Mouse (Mus musculus): ENCODE results near the gene Vasn. TPM values are rescaled to one million over a fixed set of nuclear protein-coding genes. Genes with fewer than 3 reads are reported as not detected.

Vasn gene
- polyA plus RNA-seq, 1 experiment: 9.9 TPM

DNA sequence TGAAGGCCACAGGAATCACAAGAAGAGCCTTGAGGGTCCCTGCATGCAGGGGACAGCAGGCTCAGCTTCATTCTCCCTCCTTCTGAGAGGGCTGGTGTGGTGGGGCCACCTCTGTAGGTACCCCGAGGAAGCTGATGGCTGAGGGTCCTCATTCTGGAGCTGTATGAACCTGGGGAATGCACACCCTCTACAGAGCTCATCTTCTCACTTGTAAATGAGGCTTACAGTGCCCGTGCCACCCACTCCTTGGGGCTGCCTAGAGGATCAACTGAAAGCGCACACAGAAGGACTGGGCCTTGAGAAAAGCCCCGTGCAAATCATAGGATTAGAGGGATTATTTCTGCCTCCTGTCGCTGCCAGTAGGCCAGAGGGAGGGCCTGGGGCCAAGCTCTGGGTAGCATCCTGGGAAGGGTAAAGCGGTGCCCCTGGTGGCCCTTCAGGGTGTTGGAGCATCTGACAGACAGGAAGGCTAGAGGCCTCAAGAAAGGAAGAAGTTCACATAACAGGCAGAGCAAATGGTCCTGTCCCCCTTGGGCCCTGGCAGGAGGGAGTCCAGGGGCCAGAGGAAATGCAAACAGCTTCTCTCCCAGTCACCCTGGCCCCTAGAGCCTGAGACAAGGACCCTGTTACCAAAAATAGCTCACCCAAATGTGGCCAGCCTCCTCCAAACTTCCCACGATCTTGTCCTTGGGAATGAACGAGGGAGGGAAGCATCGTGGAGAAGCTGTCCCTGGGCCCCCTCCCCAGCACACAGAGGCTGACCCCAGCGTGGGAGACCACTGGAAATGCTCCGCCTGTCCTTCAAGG, 16.2 kb downstream of the Vasn start:
- TF ChIP-seq CTCF (IDR thresholded peaks at IDR 0.05; ENCODE audit: borderline replicate concordance, extremely low read depth, insufficient read depth, insufficient read length) (peak; percentile 23; the same call in 1 of the 2 replicates), POLR2A (IDR thresholded peaks at IDR 0.05; ENCODE audit: borderline replicate concordance, extremely low read depth, insufficient read depth, insufficient read length, poor library complexity, severe bottlenecking) (no peak)
- peak; percentile 62 for DNase-seq (ENCODE audit: low read depth)

DNA sequence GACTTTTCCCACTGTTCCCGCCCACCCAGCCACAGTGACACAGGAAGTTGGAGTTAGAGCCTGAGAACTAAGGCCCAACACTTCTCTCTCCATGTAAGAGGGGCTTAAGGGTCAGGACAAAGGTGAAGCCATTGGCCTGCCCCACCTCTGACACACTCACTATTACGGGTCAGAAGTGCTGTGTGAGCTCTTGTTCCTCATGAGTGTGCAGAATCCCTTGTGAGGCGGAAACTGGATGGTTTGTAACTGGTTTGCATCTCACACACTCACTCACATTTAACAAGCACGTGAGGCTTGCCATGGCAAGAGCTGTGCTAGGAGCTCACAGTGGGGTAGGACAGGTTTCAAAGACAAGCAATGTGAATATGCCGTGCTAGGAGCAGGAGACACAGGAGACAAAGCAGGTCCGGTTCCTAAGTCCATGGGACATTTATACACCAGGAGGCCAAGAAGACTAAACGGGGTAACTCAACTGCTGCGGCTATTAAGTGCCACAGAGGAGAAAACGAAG, 16.9 kb downstream of the Vasn start:
- TF ChIP-seq CTCF (IDR thresholded peaks at IDR 0.05; ENCODE audit: borderline replicate concordance, extremely low read depth, insufficient read depth, insufficient read length): no peak
- no peak for TF ChIP-seq POLR2A (IDR thresholded peaks at IDR 0.05; ENCODE audit: borderline replicate concordance, extremely low read depth, insufficient read depth, insufficient read length, poor library complexity, severe bottlenecking)
- no peak for DNase-seq (ENCODE audit: low read depth)

DNA sequence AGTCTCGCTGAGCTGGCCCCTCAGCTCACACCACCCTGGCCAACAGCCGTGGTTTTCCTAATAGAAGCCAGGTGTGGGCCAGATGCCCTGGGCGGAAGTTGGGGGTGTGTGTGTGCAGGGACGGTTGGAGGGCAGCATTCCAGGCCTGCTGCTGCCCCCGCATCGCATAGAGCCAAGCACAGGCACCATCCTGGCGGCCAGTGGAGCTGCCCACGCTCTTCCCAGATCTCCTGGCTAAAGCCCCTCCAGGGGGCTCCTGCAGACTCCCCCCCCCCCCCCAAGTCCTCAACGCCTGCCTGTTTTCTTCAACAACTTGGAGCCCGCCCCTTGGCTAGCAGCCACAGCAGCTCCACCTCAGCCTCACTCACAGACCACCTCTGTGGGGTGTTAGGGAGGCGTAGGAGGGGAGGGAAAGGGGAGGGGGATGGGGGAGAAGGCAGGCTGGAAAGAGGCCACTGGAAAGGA, 19.1 kb downstream of the Vasn start:
- peak; percentile 84 for DNase-seq (ENCODE audit: low read depth)
- TF ChIP-seq POLR2A (IDR thresholded peaks at IDR 0.05; ENCODE audit: borderline replicate concordance, extremely low read depth, insufficient read depth, insufficient read length, poor library complexity, severe bottlenecking): no peak
- TF ChIP-seq CTCF (IDR thresholded peaks at IDR 0.05; ENCODE audit: borderline replicate concordance, extremely low read depth, insufficient read depth, insufficient read length): no peak

DNA sequence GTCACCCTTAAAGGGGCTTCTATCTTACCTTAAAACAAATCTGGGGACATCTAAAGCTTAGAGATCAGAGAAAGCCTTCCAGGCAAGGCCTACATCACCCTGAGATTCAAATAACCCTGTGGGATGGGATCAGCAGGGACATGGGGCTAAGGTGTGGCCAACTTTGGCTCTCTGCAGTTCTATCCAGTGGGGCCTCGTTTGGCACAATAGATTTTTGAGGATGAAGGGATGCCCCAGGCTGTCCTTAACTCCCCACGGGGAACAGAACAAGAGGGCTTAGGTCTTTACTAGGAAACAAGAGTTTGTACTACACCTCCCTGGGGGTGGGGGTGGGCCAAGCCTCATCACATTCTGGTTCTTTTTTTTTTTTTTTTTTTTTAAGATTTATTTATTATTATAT, 19.6 kb downstream of the Vasn start:
- no peak for DNase-seq (ENCODE audit: low read depth)
- TF ChIP-seq CTCF (IDR thresholded peaks at IDR 0.05; ENCODE audit: borderline replicate concordance, extremely low read depth, insufficient read depth, insufficient read length) (no peak), POLR2A (IDR thresholded peaks at IDR 0.05; ENCODE audit: borderline replicate concordance, extremely low read depth, insufficient read depth, insufficient read length, poor library complexity, severe bottlenecking) (no peak)

DNA sequence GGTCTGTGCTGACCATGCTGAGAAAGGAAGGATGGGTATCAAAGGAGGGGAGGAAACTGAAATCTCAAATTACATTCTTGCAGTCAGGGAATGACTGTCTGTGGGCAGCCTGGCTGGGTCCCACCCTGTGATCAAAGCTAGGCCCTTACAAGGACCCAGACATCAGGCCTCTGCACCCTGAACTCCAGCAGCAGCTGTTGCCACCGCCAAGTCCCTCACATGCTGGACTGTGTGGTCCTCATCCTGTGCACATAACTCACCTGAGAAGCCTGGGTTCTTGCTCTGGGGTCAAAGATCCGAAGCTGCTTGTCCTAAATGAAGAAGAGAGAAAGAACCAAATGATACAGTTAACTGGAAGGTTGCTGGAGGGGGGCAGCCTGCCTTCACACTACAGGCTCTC, 21.9 kb downstream of the Vasn start:
- no peak for TF ChIP-seq CTCF (IDR thresholded peaks at IDR 0.05; ENCODE audit: borderline replicate concordance, extremely low read depth, insufficient read depth, insufficient read length)
- no peak for TF ChIP-seq POLR2A (IDR thresholded peaks at IDR 0.05; ENCODE audit: borderline replicate concordance, extremely low read depth, insufficient read depth, insufficient read length, poor library complexity, severe bottlenecking)
- DNase-seq (ENCODE audit: low read depth): no peak

DNA sequence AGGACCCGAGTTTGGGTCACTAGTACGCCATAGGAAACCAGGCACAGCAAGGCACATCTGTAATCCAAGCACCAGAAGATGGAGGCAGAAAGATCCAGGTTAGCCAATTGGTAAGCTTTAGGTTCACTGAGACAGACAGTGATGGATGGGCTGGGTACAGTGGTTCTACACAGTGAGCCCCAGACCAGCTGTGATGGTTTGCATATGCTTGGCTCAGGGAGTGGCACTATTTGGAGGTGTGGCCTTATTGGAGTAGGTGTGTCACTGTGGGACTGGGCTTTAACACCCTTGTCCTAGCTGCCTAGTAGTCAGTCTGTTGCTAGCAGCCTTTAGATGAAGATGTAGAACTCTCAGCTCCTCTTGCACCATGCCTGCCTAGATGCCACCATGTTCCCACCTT, 24.1 kb downstream of the Vasn start:
- TF ChIP-seq CTCF (IDR thresholded peaks at IDR 0.05; ENCODE audit: borderline replicate concordance, extremely low read depth, insufficient read depth, insufficient read length) (no peak), POLR2A (IDR thresholded peaks at IDR 0.05; ENCODE audit: borderline replicate concordance, extremely low read depth, insufficient read depth, insufficient read length, poor library complexity, severe bottlenecking) (no peak)
- DNase-seq (ENCODE audit: low read depth): no peak

DNA sequence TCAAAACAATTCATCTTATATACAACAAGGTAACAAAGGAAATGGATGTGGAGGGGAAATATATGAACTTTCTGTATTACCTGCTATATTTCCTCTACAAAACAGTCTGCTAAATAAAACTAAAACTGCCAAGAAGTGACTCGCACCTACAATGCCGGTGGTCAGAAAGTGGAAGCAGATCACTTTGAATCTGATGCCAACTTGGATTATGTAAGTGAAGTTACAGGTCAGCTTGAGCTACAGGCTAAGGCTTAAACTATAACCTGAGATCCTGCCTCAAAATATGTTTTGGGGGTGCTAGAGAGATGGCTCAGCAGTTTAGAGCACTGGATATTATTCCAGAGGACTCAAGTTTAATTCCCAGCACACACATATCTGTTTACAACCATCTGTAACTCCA, 26.0 kb downstream of the Vasn start:
- TF ChIP-seq CTCF (IDR thresholded peaks at IDR 0.05; ENCODE audit: borderline replicate concordance, extremely low read depth, insufficient read depth, insufficient read length) (no peak), POLR2A (IDR thresholded peaks at IDR 0.05; ENCODE audit: borderline replicate concordance, extremely low read depth, insufficient read depth, insufficient read length, poor library complexity, severe bottlenecking) (no peak)
- DNase-seq (ENCODE audit: low read depth): no peak

DNA sequence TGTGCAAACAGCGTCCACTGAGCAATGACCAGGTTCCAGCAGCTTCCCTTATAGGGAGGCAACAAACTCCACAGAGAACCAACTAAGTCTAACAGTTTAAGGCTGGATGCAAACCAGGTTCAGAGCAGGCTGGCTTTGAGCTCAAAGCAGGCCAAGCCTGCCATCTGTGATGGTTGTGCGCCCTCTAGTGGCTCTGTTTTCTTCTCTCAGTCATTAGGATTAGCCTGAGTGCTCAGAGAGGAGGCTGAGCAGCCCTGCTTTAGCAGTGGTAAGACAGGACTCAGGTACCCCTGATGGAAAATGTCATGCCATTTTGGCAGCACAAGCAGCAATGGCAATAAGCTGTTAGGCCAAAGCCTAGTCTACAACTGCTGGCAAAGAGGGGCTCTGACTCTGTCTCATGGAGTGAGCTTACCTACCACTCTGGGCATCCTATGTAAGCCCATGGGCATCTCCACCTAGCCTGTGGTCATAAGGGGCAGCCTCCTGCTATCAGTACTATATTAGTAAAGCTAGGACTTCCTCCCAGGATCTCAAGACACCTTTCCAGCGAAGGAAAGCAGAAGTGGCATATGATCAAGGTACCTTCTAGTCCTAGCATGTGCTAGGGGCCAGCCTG, 27.6 kb downstream of the Vasn start:
- peak; percentile 92 for DNase-seq (ENCODE audit: low read depth)
- TF ChIP-seq CTCF (IDR thresholded peaks at IDR 0.05; ENCODE audit: borderline replicate concordance, extremely low read depth, insufficient read depth, insufficient read length) (peak; percentile 99), POLR2A (IDR thresholded peaks at IDR 0.05; ENCODE audit: borderline replicate concordance, extremely low read depth, insufficient read depth, insufficient read length, poor library complexity, severe bottlenecking) (no peak)

DNA sequence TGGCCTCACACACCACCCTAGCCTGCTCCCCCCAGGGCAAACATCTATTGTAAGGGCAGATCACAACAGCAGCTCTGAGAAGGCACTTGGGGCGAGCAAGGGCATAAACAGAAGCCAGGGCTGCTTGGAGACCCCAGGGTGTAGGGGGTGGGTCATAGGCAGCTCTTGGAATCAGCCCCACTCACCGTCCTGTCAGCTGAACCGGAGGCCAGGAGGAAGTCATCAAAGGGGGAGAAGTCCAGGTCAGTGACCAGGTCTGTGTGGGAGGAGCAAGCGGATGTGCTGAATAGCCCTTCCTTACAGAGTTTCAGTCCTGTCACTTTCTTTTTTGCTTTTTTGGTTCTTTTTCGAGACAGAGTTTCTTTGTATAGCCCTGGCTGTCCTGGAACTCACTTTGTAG, 30.6 kb downstream of the Vasn start:
- no peak for TF ChIP-seq CTCF (IDR thresholded peaks at IDR 0.05; ENCODE audit: borderline replicate concordance, extremely low read depth, insufficient read depth, insufficient read length)
- no peak for TF ChIP-seq POLR2A (IDR thresholded peaks at IDR 0.05; ENCODE audit: borderline replicate concordance, extremely low read depth, insufficient read depth, insufficient read length, poor library complexity, severe bottlenecking)
- DNase-seq (ENCODE audit: low read depth): no peak

DNA sequence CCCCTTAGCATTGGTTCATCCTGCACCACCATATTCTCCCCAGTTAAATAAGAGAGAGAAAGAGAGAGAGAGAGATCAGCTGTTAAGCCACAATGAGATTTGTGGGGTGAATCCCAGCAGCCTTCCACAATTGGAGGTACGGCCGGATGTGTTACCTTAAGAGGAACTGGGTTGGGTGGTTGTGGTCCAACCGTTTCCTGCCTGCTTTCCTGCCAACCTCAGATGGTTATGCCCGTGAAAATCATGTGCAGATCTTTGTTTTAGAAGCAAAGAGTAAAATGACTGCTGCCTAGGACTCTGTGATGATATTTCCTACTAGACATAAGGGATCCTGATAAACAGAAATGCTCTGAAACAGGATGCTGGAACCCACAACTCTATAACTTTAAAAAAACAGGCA, 34.4 kb downstream of the Vasn start:
- no peak for TF ChIP-seq CTCF (IDR thresholded peaks at IDR 0.05; ENCODE audit: borderline replicate concordance, extremely low read depth, insufficient read depth, insufficient read length)
- no peak for TF ChIP-seq POLR2A (IDR thresholded peaks at IDR 0.05; ENCODE audit: borderline replicate concordance, extremely low read depth, insufficient read depth, insufficient read length, poor library complexity, severe bottlenecking)
- no peak for DNase-seq (ENCODE audit: low read depth)

DNA sequence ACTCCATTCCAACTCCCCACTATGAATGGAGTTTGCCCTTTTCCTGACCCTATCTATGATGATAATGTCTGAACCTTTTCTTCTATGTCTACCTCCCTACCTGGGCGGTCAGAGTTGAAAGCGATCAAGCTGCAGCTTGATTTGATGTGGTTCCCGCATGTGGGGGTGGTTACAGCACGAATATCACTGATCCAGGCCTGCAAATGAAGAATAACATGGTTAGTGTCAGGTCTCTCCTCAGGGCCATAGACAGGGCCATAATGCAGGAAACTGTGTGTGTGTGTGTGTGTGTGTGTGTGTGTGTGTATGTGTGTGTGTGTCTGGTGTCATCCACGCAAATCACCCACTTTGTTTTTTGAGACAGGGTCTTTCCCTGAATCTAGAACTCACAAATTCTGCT, 37.1 kb downstream of the Vasn start:
- no peak for TF ChIP-seq POLR2A (IDR thresholded peaks at IDR 0.05; ENCODE audit: borderline replicate concordance, extremely low read depth, insufficient read depth, insufficient read length, poor library complexity, severe bottlenecking)
- TF ChIP-seq CTCF (IDR thresholded peaks at IDR 0.05; ENCODE audit: borderline replicate concordance, extremely low read depth, insufficient read depth, insufficient read length): no peak

More for the DNA sequence above, 37.1 kb downstream of the Vasn start:
- no peak for DNase-seq (ENCODE audit: low read depth)
